Comparison of ENCODE assay signal across 8 mouse cellular contexts in genomic region chr11:119514967-119515636, GRCm38 (mm10). TPM values are rescaled to one million over a fixed set of nuclear protein-coding genes. Genes with fewer than 3 reads are reported as not detected.
A peak's percentile ranks its signal among the peaks of the same experiment; 100 is the strongest.
DNase-seq lines count a peak whose midpoint lies in the region; ATAC-seq and TF ChIP-seq lines count a peak whose summit lies in the region.

No protein-coding gene starts in this region.

- 3% methylated on average over 21 of the region's 21 CpGs for WGBS in embryonic facial prominence, embryonic 13.5 days
- WGBS in intestine, postnatal 0 days = 6% methylated on average over 21 of the region's 21 CpGs

- peak; percentile 22; the same call in 1 of the 2 replicates for ATAC-seq in embryonic facial prominence, embryonic 13.5 days (ENCODE audit: insufficient number of reproducible peaks, insufficient read depth, low FRiP score, low TSS enrichment, low read depth)
- ATAC-seq in intestine, postnatal 0 days = no peak
- no peak for ATAC-seq in monocyte, adult 5-6 weeks (replicated peaks; ENCODE audit: insufficient number of reproducible peaks, low FRiP score, low TSS enrichment, poor library complexity, severe bottlenecking)

- TF ChIP-seq CTCF in intestine, postnatal 0 days (IDR thresholded peaks at IDR 0.05; ENCODE audit: low read depth) = peak; percentile 42

- peak; percentile 38 for DNase-seq in lung, postnatal 10 days
- no peak for DNase-seq in lung, postnatal 14 days
- DNase-seq in mesoderm, embryonic 11.5 days (ENCODE audit: low read depth, low spot score) = peak; percentile 76
- DNase-seq in telencephalon, adult 2 months (ENCODE audit: low read depth, low spot score) = peak; percentile 73
- DNase-seq in adrenal gland, postnatal 14 days = no peak

- no peaks in the 10 kb centered on the region for H3K36me3 ChIP-seq in embryonic facial prominence, embryonic 13.5 days
- H3K36me3 ChIP-seq in intestine, postnatal 0 days (ENCODE audit: control insufficient read depth, insufficient read depth) = no peaks in the 10 kb centered on the region

- peaks cover 38% of the 10 kb centered on the region for H3K4me1 ChIP-seq in embryonic facial prominence, embryonic 13.5 days
- H3K4me1 ChIP-seq in intestine, postnatal 0 days (replicated peaks; ENCODE audit: control insufficient read depth, insufficient read depth, low read length) = no peaks in the 10 kb centered on the region

- H3K9me3 ChIP-seq in embryonic facial prominence, embryonic 13.5 days = no peaks in the 10 kb centered on the region
- H3K9me3 ChIP-seq in intestine, postnatal 0 days (ENCODE audit: control insufficient read depth) = no peaks in the 10 kb centered on the region

- H3K4me3 ChIP-seq in embryonic facial prominence, embryonic 13.5 days = peak overlapping the region; percentile 28
- no peak overlapping the region for H3K4me3 ChIP-seq in intestine, postnatal 0 days (ENCODE audit: low read depth, low read length)

- peaks cover 25% of the 10 kb centered on the region for H3K27me3 ChIP-seq in embryonic facial prominence, embryonic 13.5 days
- H3K27me3 ChIP-seq in intestine, postnatal 0 days (replicated peaks; ENCODE audit: control insufficient read depth, insufficient read depth, low read length) = peaks cover 26% of the 10 kb centered on the region; the same call in 1 of the 2 replicates

- H3K4me2 ChIP-seq in embryonic facial prominence, embryonic 13.5 days = peak overlapping the region; percentile 51
- H3K4me2 ChIP-seq in intestine, postnatal 0 days (replicated peaks; ENCODE audit: low read depth) = peak overlapping the region; percentile 27; the same call in 1 of the 2 replicates

- peak overlapping the region; percentile 12; the same call in 1 of the 2 replicates for H3K27ac ChIP-seq in embryonic facial prominence, embryonic 13.5 days
- H3K27ac ChIP-seq in intestine, postnatal 0 days (ENCODE audit: low read depth, low read length) = no peak overlapping the region

- H3K9ac ChIP-seq in embryonic facial prominence, embryonic 13.5 days = peak overlapping the region; percentile 44
- no peak overlapping the region for H3K9ac ChIP-seq in intestine, postnatal 0 days (ENCODE audit: low read depth, low read length)

RNA-seq across cellular contexts. Expression of gene Endov, which starts 24.0 kb away (rescaled TPM):
- polyA plus RNA-seq in embryonic facial prominence, embryonic 13.5 days (2015; fragmentation: Nextera tagmentation; extraction: Ambion mirVana) = 16.0 and 17.3 TPM in 2 replicates
- polyA plus RNA-seq in intestine, postnatal 0 days (2015; fragmentation: Nextera tagmentation; extraction: Ambion mirVana) = 8.4 and 10.6 TPM in 2 replicates
- total RNA-seq in adrenal gland, postnatal 14 days (2021) = 19.7 and 22.4 TPM in 2 replicates
- 4.1 to 11.0 TPM (median 7.6 TPM) in 3 replicates for total RNA-seq in monocyte, adult 5-6 weeks (2017)

RNA-seq across cellular contexts. Expression of gene Nptx1, which starts 32.5 kb away (rescaled TPM):
- 0.60 and 0.66 TPM in 2 replicates for polyA plus RNA-seq in embryonic facial prominence, embryonic 13.5 days (2015; fragmentation: Nextera tagmentation; extraction: Ambion mirVana)
- 0.26 and 0.37 TPM in 2 replicates for polyA plus RNA-seq in intestine, postnatal 0 days (2015; fragmentation: Nextera tagmentation; extraction: Ambion mirVana)
- 3.3 and 4.1 TPM in 2 replicates for total RNA-seq in adrenal gland, postnatal 14 days (2021)
- total RNA-seq in monocyte, adult 5-6 weeks (2017) = 0.29 TPM in 1 of 3 replicates, not detected in the others

Comparison
In these comparisons a context has a peak if more than half of its experiments do, and no peak if none do; other contexts are left out.
1. DNase-seq: peak in lung, postnatal 10 days (single experiment), mesoderm, embryonic 11.5 days (single experiment) and telencephalon, adult 2 months (single experiment); none in lung, postnatal 14 days (single experiment) and adrenal gland, postnatal 14 days (single experiment).